Mouse (Mus musculus): Measurements from ENCODE around the gene Snx3.

Gene Snx3
- long read RNA-seq, experiment 1, transcript Snx3-201 (4 exons, 1,401 nt) = major isoform, 341 of 351 reads
- long read RNA-seq, experiment 1, partial matches to known transcripts = 3 of 351 reads
- long read RNA-seq, experiment 1, other reads (novel, unspliced or antisense) = 6 of 351 reads
- long read RNA-seq, experiment 2, transcript Snx3-201 (4 exons, 1,401 nt) = major isoform, 435 of 445 reads
- long read RNA-seq, experiment 2, transcript Snx3-202 (3 exons, 1,057 nt) = minor isoform, 5 of 445 reads
- long read RNA-seq, experiment 2, partial matches to known transcripts = 2 of 445 reads
- long read RNA-seq, experiment 2, other reads (novel, unspliced or antisense) = 3 of 445 reads

DNA sequence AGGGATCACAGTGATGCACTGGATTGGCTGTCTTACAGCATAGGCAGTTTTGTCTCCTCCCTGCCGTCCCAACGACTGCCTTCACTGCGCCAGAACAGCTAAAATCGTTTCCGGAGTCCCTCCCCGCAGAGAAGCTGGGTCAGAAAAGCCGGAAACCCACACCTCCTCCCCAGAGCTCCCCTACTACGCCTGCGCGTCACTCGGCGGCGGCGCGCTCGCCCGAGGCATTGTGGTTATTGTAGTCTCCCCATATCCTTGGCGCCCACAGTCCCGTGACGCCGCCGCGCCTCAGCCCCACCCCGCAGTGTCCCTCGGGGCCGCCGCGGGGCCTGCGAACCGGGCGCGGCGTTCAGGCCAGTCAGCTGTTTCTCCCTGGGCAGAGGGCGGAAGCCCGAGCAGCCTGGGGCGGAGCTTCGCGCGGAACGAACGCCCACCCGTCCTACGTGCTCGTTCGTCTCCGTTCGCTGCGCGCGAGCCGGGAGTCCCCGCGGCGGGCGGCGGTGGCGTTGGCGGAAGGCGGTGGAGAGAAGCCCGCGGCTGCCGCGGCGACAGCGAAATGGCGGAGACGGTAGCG is at the start of gene Snx3:
Gene Snx3 (plus strand): TSS at position 256 of the 574 bp plus-strand sequence.
- intact Hi-C loops (cut with DNase I) = no loop called here

DNA sequence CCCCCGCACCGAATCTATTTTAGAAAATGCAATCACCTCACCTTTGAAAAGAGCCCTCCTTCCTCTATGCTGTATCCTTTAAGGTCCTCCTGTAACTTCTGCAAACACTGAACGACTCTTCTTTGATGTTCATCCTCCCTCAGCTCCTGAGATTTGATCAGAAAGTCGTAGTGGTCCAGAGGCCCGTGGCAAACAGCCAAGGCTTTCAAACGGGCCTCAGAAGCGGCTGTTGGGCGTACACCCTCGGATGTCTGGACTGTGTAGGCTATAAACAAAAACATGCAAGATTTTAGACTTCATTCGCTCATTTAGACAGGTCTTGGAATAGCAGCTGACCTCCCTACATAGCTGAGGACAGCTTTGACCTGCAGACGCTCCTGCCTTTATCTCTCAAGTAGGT is 47.6 kb upstream of the Snx3 start:
- intact Hi-C loops (cut with DNase I) = no loop called here

DNA sequence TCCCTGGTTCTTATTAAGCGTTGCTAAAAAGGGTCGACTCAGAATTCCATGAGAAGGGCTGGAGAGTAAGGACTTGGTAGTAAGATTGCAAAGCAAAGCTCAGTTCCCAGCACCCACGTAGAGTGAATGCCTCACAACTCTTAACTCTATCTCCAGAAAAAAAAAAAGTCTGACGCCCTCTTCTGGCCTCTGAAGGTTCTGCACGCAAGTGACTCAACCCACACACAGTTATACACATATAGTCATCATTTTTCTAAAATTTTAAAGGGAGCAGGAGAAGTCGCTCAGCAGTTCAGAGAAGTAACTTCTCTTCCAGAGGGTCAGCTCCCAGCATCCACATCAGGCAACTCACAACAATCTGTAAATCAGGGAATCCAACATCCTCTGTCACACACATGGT is 47.1 kb upstream of the Snx3 start:
- intact Hi-C loops (cut with DNase I) = no loop called here

DNA sequence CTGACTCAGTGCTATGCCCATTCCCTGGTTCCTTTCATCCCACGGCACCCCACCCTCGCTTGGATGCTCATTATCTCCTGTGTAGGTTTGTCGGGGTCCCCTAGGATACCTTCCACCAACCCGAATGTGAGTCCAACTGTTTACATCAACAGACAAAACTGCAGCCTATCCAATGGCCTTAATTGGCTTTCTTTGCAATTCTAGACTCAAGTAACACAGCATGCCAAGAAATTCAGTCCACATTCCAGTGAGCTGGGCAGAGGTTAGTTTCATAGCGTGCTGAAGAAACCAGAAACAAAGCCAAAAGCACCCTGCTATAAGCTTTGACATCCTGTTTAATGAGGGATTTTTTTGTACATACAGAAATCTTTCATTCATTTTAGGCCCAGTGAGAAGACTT is 45.8 kb upstream of the Snx3 start:
- intact Hi-C loops (cut with DNase I) = no loop called here

DNA sequence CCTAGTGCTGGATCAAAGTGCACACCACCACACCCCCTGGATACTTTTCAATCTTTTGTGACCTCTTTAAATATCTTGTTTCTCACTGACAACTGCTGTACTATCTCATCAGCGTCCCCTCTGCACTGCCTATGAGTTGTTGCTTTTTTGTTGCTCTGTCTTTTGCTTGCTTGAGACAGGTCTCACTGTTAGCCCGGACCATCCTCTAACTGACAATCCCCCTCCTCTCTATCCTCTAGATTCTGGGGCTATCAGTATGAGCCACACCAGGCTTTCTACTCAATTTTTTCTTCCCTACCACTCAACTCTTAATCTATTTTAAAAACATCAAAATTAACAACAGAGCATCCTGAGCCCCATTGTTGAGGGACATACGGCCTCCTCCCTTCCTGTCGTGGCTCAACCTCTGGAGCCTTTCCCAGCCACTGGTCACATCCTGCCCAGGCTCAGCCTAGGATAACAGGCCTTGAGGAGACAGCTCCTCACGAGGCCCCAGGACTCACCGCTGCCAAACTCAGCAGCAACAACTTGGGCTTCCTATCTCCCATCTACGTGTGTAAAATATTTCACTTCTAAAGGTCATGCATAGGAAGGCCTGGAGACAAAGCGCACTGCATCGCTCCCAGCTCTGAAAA is 44.2 kb upstream of the Snx3 start:
- intact Hi-C loops (cut with DNase I) = no loop called here

DNA sequence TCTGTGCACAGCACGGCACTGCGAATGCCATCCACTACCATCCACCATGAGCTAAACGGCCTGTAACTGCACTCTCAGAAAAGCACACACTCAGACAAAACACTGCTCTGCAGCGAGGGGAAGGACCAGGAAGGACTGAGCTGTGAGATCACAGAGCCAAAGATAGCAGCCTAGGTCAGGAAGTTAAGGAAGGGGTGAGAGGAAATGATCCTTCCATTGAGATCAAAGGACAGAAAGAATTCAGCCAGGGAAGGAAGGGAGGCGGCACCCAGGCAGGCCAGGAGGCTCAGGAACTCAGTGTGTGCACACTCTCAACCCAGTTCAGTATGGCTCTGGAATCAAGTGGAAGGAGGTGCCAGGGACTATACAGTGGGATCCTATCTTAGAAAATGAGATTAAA is 37.6 kb upstream of the Snx3 start:
- intact Hi-C loops (cut with DNase I) = no loop called here

DNA sequence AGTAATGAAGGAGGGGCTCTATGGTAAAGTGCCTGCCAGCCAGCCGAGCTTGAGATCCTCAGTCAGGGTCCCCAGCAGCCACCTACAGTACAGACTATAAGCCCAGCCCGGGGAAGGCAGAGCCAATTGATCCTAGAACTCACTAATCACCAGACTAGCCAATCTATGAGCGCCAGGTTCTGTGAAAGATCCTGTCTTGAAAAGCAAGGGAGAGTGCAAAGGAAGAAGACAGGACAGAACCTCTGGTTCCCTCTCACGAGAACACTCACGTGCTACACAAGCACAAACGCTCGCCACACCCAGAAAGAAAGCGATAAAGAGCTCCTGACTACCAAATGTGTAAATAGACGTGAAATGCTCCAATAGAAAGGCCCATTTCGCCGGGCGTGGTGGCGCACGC is 37.0 kb upstream of the Snx3 start:
- intact Hi-C loops (cut with DNase I) = no loop called here

DNA sequence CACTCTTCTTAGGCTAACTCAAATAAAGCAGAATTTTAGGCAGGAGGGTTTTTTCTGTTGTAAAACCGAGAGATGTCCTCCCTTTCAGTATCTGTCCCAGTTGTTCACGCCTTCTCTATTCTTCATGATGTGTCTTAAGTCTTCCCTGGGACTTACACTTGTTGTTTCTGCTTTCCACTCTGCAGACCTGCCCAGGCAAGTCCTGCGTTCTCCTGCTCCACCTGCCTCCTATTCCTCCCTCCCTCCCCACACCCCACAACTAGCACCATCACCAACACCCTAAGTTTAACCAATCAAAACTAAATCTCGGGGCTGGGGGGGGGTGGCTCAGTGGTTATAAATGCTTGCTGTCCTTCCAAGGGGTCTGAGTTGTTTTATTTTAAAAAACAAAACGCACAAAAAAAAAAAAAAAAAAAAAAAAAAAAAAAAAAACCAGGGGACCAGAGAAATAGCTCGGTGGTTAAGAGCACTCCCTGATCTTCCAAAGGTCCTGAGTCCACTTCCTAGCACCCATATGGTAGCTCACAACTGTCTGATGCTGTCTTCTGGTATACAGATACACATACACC is 26.8 kb upstream of the Snx3 start:
- intact Hi-C loops (cut with DNase I) = no loop called here

DNA sequence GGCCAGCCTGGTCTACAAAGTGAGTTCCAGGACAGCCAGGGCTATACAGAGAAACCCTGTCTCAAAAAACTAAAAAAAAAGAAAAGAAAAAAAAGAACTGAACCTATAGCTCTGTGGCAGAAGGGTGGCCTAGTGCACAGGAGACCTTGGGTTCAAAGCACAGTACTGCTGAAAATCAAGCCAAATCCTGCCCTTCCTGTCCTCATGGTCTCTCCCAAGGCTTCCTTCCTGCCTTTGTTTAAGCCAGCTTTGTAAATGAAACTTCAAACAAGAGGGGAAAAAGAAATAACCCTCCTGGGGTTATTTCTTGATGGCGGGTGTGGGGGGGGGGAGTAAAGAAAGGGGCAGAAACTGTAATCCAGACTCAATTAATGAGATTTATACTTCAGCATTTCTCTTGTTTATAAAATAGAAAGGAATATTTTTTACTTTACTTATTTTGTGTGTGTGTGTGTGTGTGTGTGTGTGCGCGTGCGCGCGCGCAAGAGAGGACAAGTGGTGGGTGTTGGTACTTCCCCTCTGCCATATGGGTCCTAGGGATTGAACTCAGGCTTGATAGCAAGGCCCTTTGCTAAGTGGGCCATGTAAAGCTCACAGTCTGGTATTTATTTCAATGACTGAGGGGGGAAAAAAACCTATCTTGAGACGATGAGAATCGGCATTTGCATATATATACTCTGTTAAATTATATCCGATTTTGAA is 24.9 kb upstream of the Snx3 start:
- intact Hi-C loops (cut with DNase I) = no loop called here

DNA sequence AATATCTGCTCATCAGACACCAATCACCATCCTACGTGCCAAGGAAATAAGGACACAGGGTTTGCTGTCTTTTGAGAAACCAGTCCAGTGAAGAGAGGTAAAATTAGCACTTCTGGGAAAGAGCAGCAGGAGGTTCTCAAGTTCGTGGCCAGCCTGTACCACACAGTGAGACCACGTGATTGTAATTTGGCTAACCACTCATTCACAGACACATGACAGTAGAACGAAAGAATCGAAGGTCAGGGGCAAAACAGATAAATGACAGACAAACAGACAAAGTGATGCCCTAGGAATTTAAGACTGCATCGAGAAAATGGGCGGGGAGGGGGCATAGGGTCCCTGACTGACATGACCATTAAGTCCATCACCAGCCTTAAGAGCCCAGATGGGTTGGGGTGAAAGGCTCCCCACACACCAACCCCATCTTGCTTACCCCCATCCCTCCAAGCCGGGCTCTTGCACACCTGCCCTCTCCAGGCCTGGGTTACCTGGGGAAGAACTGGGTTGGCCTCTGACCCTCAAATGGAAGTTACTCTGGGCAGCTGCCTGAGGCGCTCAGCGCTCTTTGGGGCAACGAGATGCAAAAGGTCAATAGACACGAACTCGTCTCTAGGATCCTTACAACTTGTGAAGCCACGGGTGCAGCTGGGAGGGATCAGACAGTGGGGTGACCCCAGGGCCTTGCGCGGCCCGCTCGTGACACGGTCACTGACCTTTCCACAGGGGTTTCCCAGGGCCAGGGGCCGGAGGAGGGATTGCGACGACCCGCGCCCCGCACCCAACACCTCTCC is 24.1 kb upstream of the Snx3 start:
- intact Hi-C loops (cut with DNase I) = no loop called here

DNA sequence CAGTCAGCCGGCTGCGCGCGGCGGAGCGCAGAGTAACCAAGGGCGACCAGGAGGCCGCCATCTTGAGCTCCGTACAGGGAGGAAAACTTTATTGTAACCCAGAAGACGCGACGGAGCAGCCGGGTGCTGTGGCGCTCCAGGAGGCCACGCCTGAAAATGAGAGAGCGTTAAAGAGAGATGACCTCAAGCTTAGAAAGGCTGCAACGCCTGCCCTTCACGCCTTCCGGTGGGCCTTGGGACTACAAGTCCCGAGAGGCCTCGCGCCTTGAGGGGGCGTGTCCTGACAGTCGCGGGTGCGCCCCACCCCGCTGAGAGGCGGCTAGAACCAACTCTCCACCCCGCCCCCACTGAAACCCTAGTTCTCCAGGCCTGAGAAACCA is 23.5 kb upstream of the Snx3 start, which contains the start of gene Afg1l:
Gene Afg1l (minus strand): TSS at position 225 of the 380 bp plus-strand sequence.
- intact Hi-C loops (cut with DNase I) = no loop called here

DNA sequence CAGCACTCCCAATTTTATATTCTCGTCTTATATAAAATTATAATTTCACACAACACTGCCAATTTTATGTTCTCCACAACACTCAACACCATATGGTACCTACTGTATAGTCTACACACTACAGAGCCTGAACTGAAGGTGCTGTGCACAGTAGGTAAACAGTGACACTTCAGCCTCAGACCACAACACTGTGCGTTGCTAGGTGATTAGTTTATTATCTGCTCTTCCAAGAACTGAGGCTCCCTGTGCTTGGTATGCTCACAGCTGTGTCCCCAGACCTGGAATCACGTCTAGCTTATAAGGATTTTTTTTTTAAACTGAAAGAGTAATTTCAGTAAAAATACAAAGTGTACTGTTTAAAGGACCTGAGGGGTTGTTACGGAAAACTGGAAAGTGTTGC is 21.1 kb upstream of the Snx3 start:
- intact Hi-C loops (cut with DNase I) = no loop called here

DNA sequence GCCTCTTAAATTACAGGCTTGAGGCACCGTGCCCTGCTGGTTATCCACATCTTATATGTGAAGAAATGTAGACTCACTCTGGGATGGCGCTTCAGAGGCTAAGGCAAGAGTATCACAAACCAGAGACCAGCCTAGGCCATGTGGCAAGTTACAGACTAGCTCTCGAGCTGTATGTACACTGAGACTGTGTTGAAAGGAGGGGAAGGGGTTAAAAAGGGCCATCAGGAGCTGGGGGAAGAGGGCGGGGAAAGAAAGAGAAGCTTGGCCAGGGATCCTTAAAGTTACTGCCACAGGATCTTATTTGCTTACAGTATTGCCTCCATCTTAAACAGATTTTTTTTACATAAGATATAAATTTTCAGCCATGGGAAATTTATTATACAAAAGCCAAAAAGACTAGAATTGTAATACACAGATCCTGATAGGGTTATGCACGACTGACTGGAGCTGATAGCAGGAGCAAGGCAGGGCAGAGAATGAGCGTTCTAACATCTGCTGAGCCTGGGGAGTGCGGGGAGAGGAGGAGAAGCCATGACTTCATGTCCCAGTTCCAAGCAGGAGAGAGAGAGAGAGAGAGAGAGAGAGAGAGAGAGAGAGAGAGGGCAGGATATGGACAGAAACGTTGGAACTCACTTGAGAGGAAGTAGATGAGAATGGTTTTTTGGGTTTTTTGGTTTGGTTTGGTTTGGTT is 13.1 kb upstream of the Snx3 start:
- intact Hi-C loops (cut with DNase I) = no loop called here

DNA sequence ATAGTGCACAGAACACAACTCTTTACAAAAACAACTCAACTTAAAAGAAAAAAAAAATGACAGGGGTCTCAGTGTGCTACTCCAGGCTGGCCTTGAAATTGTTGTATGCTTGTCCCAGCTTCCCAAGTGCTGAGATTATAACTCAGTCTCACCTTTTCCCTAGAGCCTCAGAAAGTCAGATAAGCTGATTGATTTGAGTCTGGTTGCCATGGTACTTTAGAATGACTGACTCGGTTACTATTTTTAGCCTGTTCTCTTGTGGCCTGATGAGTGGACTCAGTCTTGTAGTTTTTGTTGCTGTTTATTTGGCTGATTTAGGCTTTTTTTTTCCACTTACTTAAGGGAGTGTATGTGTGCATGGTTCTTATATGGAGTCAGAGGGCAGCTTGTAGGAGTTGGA is 10.7 kb upstream of the Snx3 start:
- intact Hi-C loops (cut with DNase I) = no loop called here

DNA sequence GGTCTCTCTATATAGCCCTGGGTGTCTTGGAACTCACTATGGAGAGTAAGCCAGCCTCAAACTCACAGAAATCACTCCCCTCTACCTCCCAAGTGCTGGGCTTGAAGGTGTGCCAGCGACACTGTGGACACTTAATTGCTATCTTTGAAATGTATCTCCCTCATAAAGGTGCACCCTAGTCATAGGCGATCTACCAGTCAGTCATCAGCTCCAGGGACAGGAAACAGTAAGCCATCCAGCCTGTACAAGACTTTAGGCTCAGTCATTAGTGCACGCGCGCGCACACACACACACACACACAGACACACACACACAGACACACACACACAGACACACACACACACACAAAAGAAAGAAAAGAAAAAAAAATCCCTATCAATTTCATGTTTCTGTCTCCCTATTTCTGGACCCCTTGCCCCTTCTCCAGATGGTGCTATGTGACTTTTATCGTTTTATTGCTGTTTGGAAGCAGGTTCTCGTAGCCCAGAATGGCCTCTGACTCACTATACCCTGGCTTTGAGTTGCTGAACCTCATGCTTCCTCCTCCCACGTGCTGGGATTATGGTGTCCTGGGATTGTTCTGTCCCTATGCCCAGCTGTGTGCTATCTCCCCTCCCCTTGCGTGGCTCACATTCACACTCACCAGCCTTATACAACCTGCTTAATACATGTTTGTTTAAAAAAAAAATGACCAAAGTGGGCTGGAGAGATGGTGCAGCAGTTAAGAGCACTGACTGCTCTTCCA is 9.6 kb upstream of the Snx3 start:
- intact Hi-C loops (cut with DNase I) = no loop called here

DNA sequence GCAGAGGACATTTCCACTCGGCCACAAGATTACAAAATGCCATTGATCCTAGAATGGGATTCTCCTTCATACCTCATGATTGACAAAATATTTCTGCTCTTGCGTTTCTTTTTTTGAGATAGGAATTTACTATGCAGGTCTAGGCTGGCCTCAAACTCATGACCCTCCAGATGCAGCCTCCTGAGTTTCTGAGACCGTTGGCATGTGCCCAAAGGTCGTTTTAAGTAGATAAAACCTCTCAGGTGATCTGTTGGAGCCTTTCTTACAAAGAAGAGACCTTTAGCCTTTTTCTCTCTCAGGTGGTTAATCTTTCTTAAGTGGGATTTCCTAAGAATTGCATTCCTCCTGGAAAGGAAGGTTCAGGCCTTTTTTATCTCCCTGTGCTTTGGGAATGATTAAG is 8.8 kb upstream of the Snx3 start:
- intact Hi-C loops (cut with DNase I) = no loop called here

DNA sequence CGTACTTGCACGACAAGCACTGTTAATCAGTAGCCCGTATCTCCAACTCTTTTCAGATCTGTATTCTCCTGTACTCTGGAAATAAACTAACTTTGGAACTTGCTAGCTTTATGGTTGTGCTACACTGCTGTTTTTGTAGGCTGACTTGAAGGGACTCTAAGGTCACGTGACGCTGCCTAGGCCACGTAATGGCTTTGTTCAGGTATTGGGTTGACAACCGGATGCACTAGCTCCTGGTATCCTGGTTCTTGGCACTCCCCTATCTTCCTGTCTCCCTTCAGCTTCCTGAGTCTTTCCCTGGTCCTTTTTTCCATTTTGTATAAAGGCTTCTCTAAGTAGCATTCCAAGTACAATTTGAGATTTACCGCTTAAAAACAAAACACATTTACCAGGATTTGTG is 1.2 kb upstream of the Snx3 start:
- intact Hi-C loops (cut with DNase I) = no loop called here

DNA sequence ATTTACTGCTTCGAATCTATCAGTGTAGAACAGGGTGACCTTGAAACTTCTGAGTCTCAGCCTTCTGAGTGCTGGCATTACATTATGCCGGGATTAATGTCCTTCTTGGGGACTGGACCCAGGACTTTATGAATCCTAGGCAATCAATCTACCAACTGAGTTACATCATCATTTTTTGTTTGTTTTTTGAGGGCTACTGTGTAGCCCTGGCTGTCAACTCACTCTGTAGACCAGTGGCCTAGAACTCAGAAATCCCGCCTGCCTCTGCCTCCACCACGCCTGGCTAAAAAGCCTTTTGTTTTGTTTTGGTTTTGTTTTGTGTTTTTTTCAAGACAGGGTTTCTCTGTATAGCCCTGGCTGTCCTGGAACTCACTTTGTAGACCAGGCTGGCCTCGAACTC is 669 bp upstream of the Snx3 start:
- intact Hi-C loops (cut with DNase I) = no loop called here

DNA sequence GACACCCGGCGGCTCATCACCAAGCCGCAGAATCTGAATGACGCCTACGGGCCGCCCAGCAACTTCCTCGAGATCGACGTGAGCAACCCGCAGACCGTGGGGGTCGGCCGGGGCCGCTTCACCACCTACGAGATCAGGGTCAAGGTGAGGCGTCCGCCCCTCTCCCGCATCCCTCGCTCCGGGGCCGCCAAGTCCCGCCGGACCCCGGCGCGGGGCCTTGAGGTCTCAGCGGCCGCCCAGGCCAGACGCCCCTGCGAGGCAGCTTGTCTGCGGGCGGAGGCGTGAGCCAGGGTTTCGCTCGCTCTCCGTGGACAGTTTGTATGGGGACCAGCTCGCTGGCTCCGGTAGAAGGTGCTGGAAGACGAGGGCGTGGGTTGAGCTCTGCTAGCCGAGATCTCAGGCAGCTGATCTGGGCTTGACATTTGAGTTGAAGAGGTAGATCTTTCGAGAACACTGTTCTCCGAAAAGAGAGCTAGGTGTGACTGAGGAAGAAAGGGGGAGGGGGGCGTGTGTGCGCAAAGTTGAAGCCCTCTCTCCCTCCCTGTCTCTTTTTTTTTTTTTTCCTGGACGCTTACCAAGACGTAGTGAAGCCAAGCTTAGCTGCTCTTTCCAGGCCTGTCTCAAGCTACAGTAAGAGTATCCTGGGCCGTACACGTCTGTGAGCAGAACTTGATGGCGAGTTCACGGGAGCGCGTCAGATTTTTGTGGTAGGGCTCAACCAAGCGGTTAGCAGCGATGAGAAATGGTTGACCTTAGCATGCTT is 700 bp downstream of the Snx3 start:
- intact Hi-C loops (cut with DNase I) = no loop called here

All from adrenal gland (tissue).